Mouse (Mus musculus): ENCODE results near the gene Gprc6a.

DNA sequence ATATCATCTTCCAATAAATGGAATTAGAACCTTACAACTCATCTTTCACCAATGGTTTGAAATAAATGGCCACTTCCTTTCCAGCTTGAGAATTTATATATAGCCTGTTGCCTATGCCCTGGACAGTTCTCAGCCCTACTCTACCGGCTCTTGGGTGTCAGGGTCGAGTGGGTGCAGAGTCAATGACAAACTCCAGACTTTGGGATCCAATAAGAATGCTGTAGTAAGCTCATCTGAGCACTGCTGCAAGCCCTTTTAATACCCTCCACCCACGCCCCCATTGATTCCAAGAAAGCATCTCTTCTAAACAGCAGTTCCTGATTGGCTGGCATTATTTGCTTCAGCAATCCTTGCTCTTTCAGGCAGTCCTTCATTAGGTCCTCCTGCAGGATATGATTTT, 17.8 kb downstream of the Gprc6a start:
- TF ChIP-seq POLR2A (IDR thresholded peaks at IDR 0.05; ENCODE audit: low read depth, low read length): no peak
- TF ChIP-seq CTCF (IDR thresholded peaks at IDR 0.05; ENCODE audit: extremely low read depth, insufficient read depth, insufficient read length, insufficient replicate concordance): no peak
